Mouse (Mus musculus): ENCODE measurements around the gene Gmeb1. TPM values are rescaled to one million over a fixed set of nuclear protein-coding genes. Genes with fewer than 3 reads are reported as not detected.
"Not testable (repeated sequence)": the region's sequence is repeated elsewhere in the genome, so short reads cannot be mapped to it uniquely, and the experiment has no call there.

Gene Gmeb1
- 33.1 and 39.5 TPM in 2 replicates for polyA plus RNA-seq (2014; fragmentation: Nextera tagmentation; extraction: Ambion mirVana)

GRCm38 (mm10) chr4:132261514-132262357, at the start of gene Gmeb1:
Gene Gmeb1 (minus strand): TSS chr4:132261602.
- no peaks in the 10 kb centered on the region for H3K9me3 ChIP-seq (ENCODE audit: low read depth, low read length)
- DNase-seq (peak; percentile 93), ATAC-seq (ENCODE audit: insufficient read depth) (peak; percentile 93)
- TF ChIP-seq CTCF (IDR thresholded peaks at IDR 0.05; ENCODE audit: low read depth), result no peak
- peak within 1 kb of the TSS; percentile 97 for H3K9ac ChIP-seq
- peak within 1 kb of the TSS; percentile 97 for H3K27ac ChIP-seq (ENCODE audit: low read depth)
- 8% methylated on average over 47 of the region's 49 CpGs for WGBS
- peaks cover 6% of the 10 kb centered on the region; the same call in 1 of the 2 replicates for H3K36me3 ChIP-seq (ENCODE audit: insufficient read depth)
- peak within 1 kb of the TSS; percentile 80 for H3K4me3 ChIP-seq (ENCODE audit: low read depth, low read length)
- H3K4me1 ChIP-seq (ENCODE audit: insufficient read depth), result peaks cover 14% of the 10 kb centered on the region; the same call in 1 of the 2 replicates
- no peaks in the 10 kb centered on the region for H3K27me3 ChIP-seq (ENCODE audit: insufficient read depth, low read length)
- peak within 1 kb of the TSS; percentile 89 for H3K4me2 ChIP-seq

GRCm38 (mm10) chr4:132309849-132310472, 48.6 kb upstream of the Gmeb1 start:
- peak overlapping the region; percentile 83 for H3K4me2 ChIP-seq
- no peaks in the 10 kb centered on the region for H3K27me3 ChIP-seq (ENCODE audit: insufficient read depth, low read length)
- H3K9ac ChIP-seq, result peak overlapping the region; percentile 92
- peaks cover 50% of the 10 kb centered on the region for H3K36me3 ChIP-seq (ENCODE audit: insufficient read depth)
- H3K9me3 ChIP-seq (ENCODE audit: low read depth, low read length), result no peaks in the 10 kb centered on the region
- H3K4me1 ChIP-seq (ENCODE audit: insufficient read depth), result no peaks in the 10 kb centered on the region
- peak; percentile 78 for DNase-seq
- H3K4me3 ChIP-seq (ENCODE audit: low read depth, low read length), result peak overlapping the region; percentile 73
- TF ChIP-seq CTCF (IDR thresholded peaks at IDR 0.05; ENCODE audit: low read depth), result peak; percentile 68
- 28% methylated on average over 10 of the region's 10 CpGs for WGBS
- H3K27ac ChIP-seq (ENCODE audit: low read depth), result peak overlapping the region; percentile 93; the same call in 1 of the 2 replicates
- no peak for ATAC-seq (ENCODE audit: insufficient read depth)

- ATAC-seq (ENCODE audit: insufficient read depth) (no peak), DNase-seq (peak; percentile 53)
- Histone ChIP-seq H3K4me3 (ENCODE audit: low read depth, low read length) (peak overlapping the region; percentile 73), H3K27me3 (ENCODE audit: insufficient read depth, low read length) (no peaks in the 10 kb centered on the region), H3K27ac (ENCODE audit: low read depth) (peak overlapping the region; percentile 93), H3K4me1 (ENCODE audit: insufficient read depth) (no peaks in the 10 kb centered on the region), H3K9ac (peak overlapping the region; percentile 92), H3K36me3 (ENCODE audit: insufficient read depth) (peaks cover 46% of the 10 kb centered on the region), H3K4me2 (peak overlapping the region; percentile 83), H3K9me3 (ENCODE audit: low read depth, low read length) (no peaks in the 10 kb centered on the region)
- under 1% methylated on average over 15 of the region's 15 CpGs for WGBS
- TF ChIP-seq CTCF (IDR thresholded peaks at IDR 0.05; ENCODE audit: low read depth), result no peak
Measured at GRCm38 (mm10) chr4:132309140-132309848, 47.9 kb upstream of the Gmeb1 start.

GRCm38 (mm10) chr4:132308437-132309139, 47.2 kb upstream of the Gmeb1 start:
- peak overlapping the region; percentile 83 for H3K4me2 ChIP-seq
- DNase-seq (peak; percentile 97), ATAC-seq (ENCODE audit: insufficient read depth) (peak; percentile 93)
- H3K36me3 ChIP-seq (ENCODE audit: insufficient read depth), result peaks cover 41% of the 10 kb centered on the region
- TF ChIP-seq CTCF (IDR thresholded peaks at IDR 0.05; ENCODE audit: low read depth), result no peak
- H3K4me1 ChIP-seq (ENCODE audit: insufficient read depth), result no peaks in the 10 kb centered on the region
- peak overlapping the region; percentile 92 for H3K9ac ChIP-seq
- no peaks in the 10 kb centered on the region for H3K27me3 ChIP-seq (ENCODE audit: insufficient read depth, low read length)
- no peaks in the 10 kb centered on the region for H3K9me3 ChIP-seq (ENCODE audit: low read depth, low read length)
- peak overlapping the region; percentile 73 for H3K4me3 ChIP-seq (ENCODE audit: low read depth, low read length)
- under 1% methylated on average over 41 of the region's 41 CpGs for WGBS
- H3K27ac ChIP-seq (ENCODE audit: low read depth), result peak overlapping the region; percentile 93

- no peak overlapping the region for H3K4me2 ChIP-seq
Measured at GRCm38 (mm10) chr4:132306004-132306403, 44.6 kb upstream of the Gmeb1 start.

GRCm38 (mm10) chr4:132305276-132305675, 43.9 kb upstream of the Gmeb1 start:
- DNase-seq, result no peak
- no peak for TF ChIP-seq CTCF (IDR thresholded peaks at IDR 0.05; ENCODE audit: low read depth)
- no peak overlapping the region for H3K27ac ChIP-seq (ENCODE audit: low read depth)
- no peaks in the 10 kb centered on the region for H3K27me3 ChIP-seq (ENCODE audit: insufficient read depth, low read length)
- no peak overlapping the region for H3K9ac ChIP-seq
- H3K4me2 ChIP-seq, result no peak overlapping the region
- peaks cover 5% of the 10 kb centered on the region; the same call in 1 of the 2 replicates for H3K4me1 ChIP-seq (ENCODE audit: insufficient read depth)
- peaks cover 11% of the 10 kb centered on the region for H3K36me3 ChIP-seq (ENCODE audit: insufficient read depth)
- ATAC-seq (ENCODE audit: insufficient read depth), result no peak
- H3K9me3 ChIP-seq (ENCODE audit: low read depth, low read length), result no peaks in the 10 kb centered on the region
- 69% methylated on average over 8 of the region's 8 CpGs for WGBS
- H3K4me3 ChIP-seq (ENCODE audit: low read depth, low read length), result no peak overlapping the region

More at GRCm38 (mm10) chr4:132306004-132306403, 44.6 kb upstream of the Gmeb1 start:
- no peak for DNase-seq
- no peak for ATAC-seq (ENCODE audit: insufficient read depth)
- Histone ChIP-seq H3K27me3 (ENCODE audit: insufficient read depth, low read length) (no peaks in the 10 kb centered on the region), H3K9me3 (ENCODE audit: low read depth, low read length) (no peaks in the 10 kb centered on the region), H3K4me1 (ENCODE audit: insufficient read depth) (peaks cover 5% of the 10 kb centered on the region; the same call in 1 of the 2 replicates), H3K4me3 (ENCODE audit: low read depth, low read length) (no peak overlapping the region), H3K9ac (no peak overlapping the region), H3K36me3 (ENCODE audit: insufficient read depth) (peaks cover 18% of the 10 kb centered on the region), H3K27ac (ENCODE audit: low read depth) (no peak overlapping the region)
- TF ChIP-seq CTCF (IDR thresholded peaks at IDR 0.05; ENCODE audit: low read depth), result no peak
- 68% methylated on average over 6 of the region's 6 CpGs for WGBS

GRCm38 (mm10) chr4:132303484-132303883, 42.1 kb upstream of the Gmeb1 start:
- not testable (repeated sequence) for H3K36me3 ChIP-seq (ENCODE audit: insufficient read depth); H3K27me3 ChIP-seq (ENCODE audit: insufficient read depth, low read length); ATAC-seq (ENCODE audit: insufficient read depth); H3K4me1 ChIP-seq (ENCODE audit: insufficient read depth); H3K27ac ChIP-seq (ENCODE audit: low read depth); DNase-seq; H3K9me3 ChIP-seq (ENCODE audit: low read depth, low read length)
- Histone ChIP-seq H3K4me3 (ENCODE audit: low read depth, low read length) (peak overlapping the region; percentile 45), H3K4me2 (peak overlapping the region; percentile 76), H3K9ac (peak overlapping the region; percentile 56)
- WGBS, result 43% methylated on average over 6 of the region's 6 CpGs

Measured in lung, embryonic 14.5 days (tissue).